Comparison of ENCODE assay signal across 8 mouse cellular contexts in genomic region chr4:154012132-154012882, GRCm38 (mm10). TPM values are rescaled to one million over a fixed set of nuclear protein-coding genes. Genes with fewer than 3 reads are reported as not detected.
DNase-seq lines count a peak whose midpoint lies in the region; ATAC-seq lines count a peak whose summit lies in the region.

No protein-coding gene starts in this region.

- no peaks in the 10 kb centered on the region for H3K27me3 ChIP-seq in kidney, embryonic 15.5 days
- H3K27me3 ChIP-seq in embryonic facial prominence, embryonic 15.5 days = no peaks in the 10 kb centered on the region
- no peaks in the 10 kb centered on the region for H3K27me3 ChIP-seq in midbrain, embryonic 13.5 days

- no peak for DNase-seq in kidney, adult 8-10 months
- peak; percentile 49 for DNase-seq in ES-CJ7 (ENCODE audit: low read depth, low spot score)
- peak; percentile 55 for DNase-seq in thymus, postnatal 4 days
- DNase-seq in urinary bladder, postnatal 36 days (ENCODE audit: low spot score in 2 of 2) = no peak

- H3K4me1 ChIP-seq in kidney, embryonic 15.5 days = peaks cover 30% of the 10 kb centered on the region
- H3K4me1 ChIP-seq in embryonic facial prominence, embryonic 15.5 days = peaks cover 26% of the 10 kb centered on the region
- peaks cover 33% of the 10 kb centered on the region for H3K4me1 ChIP-seq in midbrain, embryonic 13.5 days (replicated peaks)

- H3K9me3 ChIP-seq in kidney, embryonic 15.5 days (replicated peaks) = no peaks in the 10 kb centered on the region
- no peaks in the 10 kb centered on the region for H3K9me3 ChIP-seq in embryonic facial prominence, embryonic 15.5 days (replicated peaks)
- no peaks in the 10 kb centered on the region for H3K9me3 ChIP-seq in midbrain, embryonic 13.5 days

- peak overlapping the region; percentile 96 for H3K9ac ChIP-seq in kidney, embryonic 15.5 days
- H3K9ac ChIP-seq in embryonic facial prominence, embryonic 15.5 days = peak overlapping the region; percentile 96
- H3K9ac ChIP-seq in midbrain, embryonic 13.5 days (replicated peaks) = peak overlapping the region; percentile 99

- peak overlapping the region; percentile 62 for H3K27ac ChIP-seq in kidney, embryonic 15.5 days
- H3K27ac ChIP-seq in embryonic facial prominence, embryonic 15.5 days (replicated peaks) = peak overlapping the region; percentile 51; the same call in 1 of the 2 replicates
- peak overlapping the region; percentile 64 for H3K27ac ChIP-seq in midbrain, embryonic 13.5 days

- peak overlapping the region; percentile 100 for H3K4me3 ChIP-seq in kidney, embryonic 15.5 days (replicated peaks)
- peak overlapping the region; percentile 99 for H3K4me3 ChIP-seq in embryonic facial prominence, embryonic 15.5 days (replicated peaks)
- H3K4me3 ChIP-seq in midbrain, embryonic 13.5 days (replicated peaks) = peak overlapping the region; percentile 100

- WGBS in kidney, embryonic 15.5 days = under 1% methylated on average over 54 of the region's 55 CpGs
- WGBS in embryonic facial prominence, embryonic 15.5 days = 1% methylated on average over 55 of the region's 55 CpGs
- WGBS in midbrain, embryonic 13.5 days = 3% methylated on average over 55 of the region's 55 CpGs

- H3K36me3 ChIP-seq in kidney, embryonic 15.5 days = peaks cover 37% of the 10 kb centered on the region
- H3K36me3 ChIP-seq in embryonic facial prominence, embryonic 15.5 days = peaks cover 35% of the 10 kb centered on the region
- peaks cover 36% of the 10 kb centered on the region for H3K36me3 ChIP-seq in midbrain, embryonic 13.5 days

- no peak; the same call in 1 of the 2 replicates for ATAC-seq in kidney, embryonic 15.5 days (replicated peaks; ENCODE audit: low FRiP score)
- no peak for ATAC-seq in embryonic facial prominence, embryonic 15.5 days (ENCODE audit: insufficient number of reproducible peaks, low FRiP score, low TSS enrichment, low read depth)
- peak; percentile 19 for ATAC-seq in inflammation-experienced regulatory T-cells, adult 6 months
- no peak for ATAC-seq in midbrain, embryonic 13.5 days

- peak overlapping the region; percentile 95 for H3K4me2 ChIP-seq in kidney, embryonic 15.5 days
- peak overlapping the region; percentile 97 for H3K4me2 ChIP-seq in embryonic facial prominence, embryonic 15.5 days (replicated peaks)
- peak overlapping the region; percentile 100 for H3K4me2 ChIP-seq in midbrain, embryonic 13.5 days (replicated peaks)

RNA-seq across cellular contexts. Expression of gene Lrrc47, which starts 0.8 kb away (rescaled TPM):
- 21.9 and 23.0 TPM in 2 replicates for polyA plus RNA-seq in kidney, embryonic 15.5 days (2015; fragmentation: Nextera tagmentation; extraction: Ambion mirVana)
- 21.3 and 23.1 TPM in 2 replicates for polyA plus RNA-seq in embryonic facial prominence, embryonic 15.5 days (2015; fragmentation: Nextera tagmentation; extraction: Ambion mirVana)
- 1 to 10 TPM; 4.8 to 6.2 (median 6.2) TPM for polyA plus RNA-seq in inflammation-experienced regulatory T-cells, adult 6 months (2017; shearing (Covaris generic))
- 21.2 and 24.7 TPM in 2 replicates for polyA plus RNA-seq in midbrain, embryonic 13.5 days (2015; fragmentation: Nextera tagmentation; extraction: Ambion mirVana)

RNA-seq across cellular contexts. Expression of gene Smim1, which starts 13.7 kb away (rescaled TPM):
- 51.8 and 61.1 TPM in 2 replicates for polyA plus RNA-seq in kidney, embryonic 15.5 days (2015; fragmentation: Nextera tagmentation; extraction: Ambion mirVana)
- 28.4 TPM in 2 replicates for polyA plus RNA-seq in embryonic facial prominence, embryonic 15.5 days (2015; fragmentation: Nextera tagmentation; extraction: Ambion mirVana)
- 1 to 10 TPM in 1 of 3 experiments, under 1 TPM in 1, not detected in 1; 0.66 to 1.3 TPM for polyA plus RNA-seq in inflammation-experienced regulatory T-cells, adult 6 months (2017; shearing (Covaris generic))
- 4.7 and 6.1 TPM in 2 replicates for polyA plus RNA-seq in midbrain, embryonic 13.5 days (2015; fragmentation: Nextera tagmentation; extraction: Ambion mirVana)

RNA-seq across cellular contexts. Expression of gene Ccdc27, which starts 30.2 kb away (rescaled TPM):
- 0.08 and 0.17 TPM in 2 replicates for polyA plus RNA-seq in kidney, embryonic 15.5 days (2015; fragmentation: Nextera tagmentation; extraction: Ambion mirVana)
- polyA plus RNA-seq in embryonic facial prominence, embryonic 15.5 days (2015; fragmentation: Nextera tagmentation; extraction: Ambion mirVana) = 0.15 and 0.20 TPM in 2 replicates
- polyA plus RNA-seq in inflammation-experienced regulatory T-cells, adult 6 months (2017; shearing (Covaris generic)) = not detected
- not detected in 2 replicates for polyA plus RNA-seq in midbrain, embryonic 13.5 days (2015; fragmentation: Nextera tagmentation; extraction: Ambion mirVana)

RNA-seq across cellular contexts. Expression of gene Cep104, which starts 37.3 kb away (rescaled TPM):
- polyA plus RNA-seq in kidney, embryonic 15.5 days (2015; fragmentation: Nextera tagmentation; extraction: Ambion mirVana) = 15.8 and 16.7 TPM in 2 replicates
- polyA plus RNA-seq in embryonic facial prominence, embryonic 15.5 days (2015; fragmentation: Nextera tagmentation; extraction: Ambion mirVana) = 14.9 and 16.1 TPM in 2 replicates
- 1 to 10 TPM; 3.3 to 4.2 (median 3.6) TPM for polyA plus RNA-seq in inflammation-experienced regulatory T-cells, adult 6 months (2017; shearing (Covaris generic))
- 18.0 and 20.4 TPM in 2 replicates for polyA plus RNA-seq in midbrain, embryonic 13.5 days (2015; fragmentation: Nextera tagmentation; extraction: Ambion mirVana)

RNA-seq across cellular contexts. Expression of gene Dffb, which starts 37.4 kb away (rescaled TPM):
- 12.6 and 13.8 TPM in 2 replicates for polyA plus RNA-seq in kidney, embryonic 15.5 days (2015; fragmentation: Nextera tagmentation; extraction: Ambion mirVana)
- polyA plus RNA-seq in embryonic facial prominence, embryonic 15.5 days (2015; fragmentation: Nextera tagmentation; extraction: Ambion mirVana) = 12.7 and 15.0 TPM in 2 replicates
- 10 to 100 TPM; 14.3 to 15.9 (median 15.5) TPM for polyA plus RNA-seq in inflammation-experienced regulatory T-cells, adult 6 months (2017; shearing (Covaris generic))
- 12.0 and 13.0 TPM in 2 replicates for polyA plus RNA-seq in midbrain, embryonic 13.5 days (2015; fragmentation: Nextera tagmentation; extraction: Ambion mirVana)

Comparison
In these comparisons a context has a peak if more than half of its experiments do, and no peak if none do; other contexts are left out.
1. DNase-seq: peak in ES-CJ7 (single experiment) and thymus, postnatal 4 days (single experiment); none in kidney, adult 8-10 months (0 of 2) and urinary bladder, postnatal 36 days (0 of 2).
2. Peak in every context shown above with its lines, with median percentiles within 50 percentile points of each other: H3K27ac ChIP-seq, H3K4me2 ChIP-seq, H3K4me3 ChIP-seq and H3K9ac ChIP-seq.